Mouse (Mus musculus) erythroblast, embryonic 14.5 days (primary cell): ENCODE measurements around the gene Noxa1. TPM values are rescaled to one million over a fixed set of nuclear protein-coding genes. Genes with fewer than 3 reads are reported as not detected.

ENCODE experiments used
- H3K27me3 ChIP-seq: 2 replicates; pipeline ENCODE4 v1.6.1; 2012; ENCODE audit warnings: inconsistent platforms; ENCODE audit not compliant: control insufficient read depth
- H3K36me3 ChIP-seq: 2 replicates; pipeline ENCODE4 v1.6.1; 2012; ENCODE audit warnings: mild to moderate bottlenecking, inconsistent platforms; ENCODE audit not compliant: control insufficient read depth
- H3K4me1 ChIP-seq: 2 replicates; pipeline ENCODE4 v1.6.1; 2012; ENCODE audit warnings: inconsistent platforms; ENCODE audit not compliant: control insufficient read depth
- H3K4me3 ChIP-seq: replicated peaks from 2 replicates; pipeline ENCODE3; 2012; ENCODE audit warnings: moderate library complexity, mild to moderate bottlenecking, inconsistent platforms
- H3K9me3 ChIP-seq: 2 replicates; pipeline ENCODE4 v1.6.1; 2012; ENCODE audit warnings: low read length, inconsistent platforms, mixed read lengths; ENCODE audit not compliant: control insufficient read depth
- GATA1 ChIP-seq: IDR thresholded peaks from 2 replicates; pipeline ENCODE4 v1.6.1; 2012; ENCODE audit warnings: low read length, inconsistent platforms, mixed read lengths
- TAL1 ChIP-seq: IDR thresholded peaks from 3 replicates; pipeline ENCODE4 v1.6.1; 2012; ENCODE audit warnings: low read length, inconsistent platforms, mixed read lengths
- polyA plus RNA-seq: library from polyadenylated mRNA; stranded (reverse); fragments of >175 nt; gene quantifications from 2 replicates; pipeline ENCODE4 v1.2.3, GENCODE M21; 2012

Noxa1 gene
- polyA plus RNA-seq, 1 experiment = 0.04 TPM

DNA sequence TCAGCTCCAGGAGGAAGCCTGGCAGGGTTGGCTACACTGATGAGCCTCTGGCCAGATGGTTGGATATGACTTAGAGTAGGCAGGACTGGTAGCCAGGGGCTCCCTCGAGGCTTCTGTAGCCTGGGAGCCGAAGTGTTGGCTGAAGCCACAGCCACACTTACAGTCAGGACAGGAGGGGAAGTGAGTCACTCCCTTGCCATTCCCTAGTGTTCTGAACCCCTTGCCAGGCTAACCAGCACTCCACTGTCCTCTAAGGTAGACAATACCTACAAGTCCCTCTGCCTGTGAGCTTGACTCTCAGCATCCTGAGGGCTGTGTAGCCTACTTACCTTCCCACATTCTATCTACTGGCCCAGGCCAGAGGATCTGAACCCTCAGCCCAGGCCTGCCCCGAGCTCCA is 29.5 kb upstream of the Noxa1 start:
- H3K4me3 ChIP-seq = no peak overlapping the region
- no peak for TF ChIP-seq GATA1
- TF ChIP-seq TAL1 = no peak
- H3K4me1 ChIP-seq = peaks cover 32% of the 10 kb centered on the region
- H3K36me3 ChIP-seq = no peaks in the 10 kb centered on the region
- H3K27me3 ChIP-seq = no peaks in the 10 kb centered on the region
- no peaks in the 10 kb centered on the region for H3K9me3 ChIP-seq

DNA sequence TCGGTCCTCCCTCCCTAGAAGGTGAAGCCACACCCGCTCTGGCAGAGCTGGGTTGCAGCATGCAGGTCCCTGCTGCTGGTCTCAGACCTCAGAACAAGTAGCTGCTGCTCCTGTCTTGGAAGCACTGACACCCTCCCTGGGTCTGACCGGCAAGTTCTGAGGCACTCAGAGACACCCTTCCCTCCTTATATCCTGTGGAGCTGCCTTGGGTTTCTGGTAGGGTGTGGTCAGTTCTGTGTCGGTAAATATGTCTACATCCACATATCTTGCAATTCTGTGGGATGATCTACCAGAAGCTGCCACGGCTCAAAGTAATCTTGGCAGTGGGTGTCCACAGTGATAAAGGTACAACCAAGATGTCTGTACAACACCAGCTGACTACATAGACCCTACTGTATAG is 28.6 kb upstream of the Noxa1 start:
- Histone ChIP-seq H3K4me1 (peaks cover 30% of the 10 kb centered on the region), H3K36me3 (no peaks in the 10 kb centered on the region)
- TF ChIP-seq TAL1 (no peak), GATA1 (no peak)

DNA sequence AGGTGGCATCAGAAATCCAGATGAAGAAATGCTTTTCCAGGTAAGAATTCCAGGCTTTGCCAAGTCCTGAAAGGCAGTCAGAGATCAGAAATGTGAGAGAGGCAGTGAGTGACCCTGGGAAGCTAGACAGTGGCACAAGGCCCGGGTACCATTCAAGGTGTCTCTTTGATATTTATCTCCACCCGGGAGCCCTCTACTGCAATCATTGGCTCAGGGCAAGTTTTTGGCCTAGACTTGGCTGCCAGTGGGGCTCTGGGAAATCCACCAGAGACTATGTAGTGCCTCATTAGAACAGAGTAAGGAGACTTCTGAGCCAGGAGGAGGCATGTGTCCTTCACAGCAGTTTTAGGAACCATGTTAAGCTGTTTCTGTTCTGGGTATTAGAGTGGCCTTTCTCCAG is 27.7 kb upstream of the Noxa1 start:
- TF ChIP-seq TAL1 (no peak), GATA1 (no peak)
- H3K36me3 ChIP-seq = no peaks in the 10 kb centered on the region
- H3K9me3 ChIP-seq = no peaks in the 10 kb centered on the region
- peaks cover 27% of the 10 kb centered on the region for H3K4me1 ChIP-seq
- no peak overlapping the region for H3K4me3 ChIP-seq
- H3K27me3 ChIP-seq = no peaks in the 10 kb centered on the region

More for the DNA sequence above, 28.6 kb upstream of the Noxa1 start:
- Histone ChIP-seq H3K27me3 (no peaks in the 10 kb centered on the region), H3K4me3 (no peak overlapping the region), H3K9me3 (no peaks in the 10 kb centered on the region)

DNA sequence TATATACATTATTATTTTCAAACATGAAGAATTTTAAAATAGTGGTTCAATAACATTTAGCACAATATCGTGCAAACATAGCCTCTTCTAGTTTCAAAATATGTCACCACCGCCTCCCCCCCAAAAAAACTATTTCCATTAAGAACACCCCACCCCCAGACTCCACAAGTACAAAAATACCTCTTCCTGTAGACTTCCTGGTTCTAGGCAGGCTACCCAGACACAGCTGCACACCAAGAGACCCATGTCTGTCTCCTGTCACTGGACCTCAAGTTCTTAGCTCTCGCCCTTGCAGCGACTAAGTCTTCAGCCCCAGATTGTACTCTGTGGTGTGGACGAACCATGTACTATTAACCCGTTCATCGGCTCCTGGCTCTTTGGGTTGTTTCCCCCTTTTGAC is 26.0 kb upstream of the Noxa1 start:
- Histone ChIP-seq H3K4me3 (no peak overlapping the region), H3K36me3 (no peaks in the 10 kb centered on the region), H3K27me3 (no peaks in the 10 kb centered on the region), H3K4me1 (peaks cover 25% of the 10 kb centered on the region), H3K9me3 (no peaks in the 10 kb centered on the region)
- TF ChIP-seq TAL1 (no peak), GATA1 (no peak)

DNA sequence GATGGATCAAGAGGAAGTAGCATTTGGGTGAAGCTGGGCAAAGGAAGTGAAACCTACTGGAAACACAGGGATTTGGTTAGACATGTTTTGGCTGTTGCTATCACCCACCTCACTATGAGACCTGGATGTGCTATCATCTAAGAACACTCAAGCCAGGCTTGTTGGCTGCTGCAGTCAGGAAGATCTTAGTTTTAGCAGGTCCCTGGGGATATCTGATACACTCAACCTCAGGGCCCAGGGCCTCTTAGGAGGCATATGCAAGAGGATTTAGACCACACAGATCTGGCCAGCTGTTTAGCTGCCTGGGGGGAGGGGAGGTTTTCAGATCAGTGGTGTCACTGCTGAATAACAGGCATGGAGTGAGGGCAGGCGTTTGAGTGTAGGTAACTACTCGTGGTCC is 20.5 kb upstream of the Noxa1 start:
- H3K36me3 ChIP-seq = no peaks in the 10 kb centered on the region
- no peaks in the 10 kb centered on the region for H3K27me3 ChIP-seq
- no peak overlapping the region for H3K4me3 ChIP-seq
- H3K4me1 ChIP-seq = peaks cover 42% of the 10 kb centered on the region
- H3K9me3 ChIP-seq = no peaks in the 10 kb centered on the region
- no peak for TF ChIP-seq TAL1
- no peak for TF ChIP-seq GATA1

DNA sequence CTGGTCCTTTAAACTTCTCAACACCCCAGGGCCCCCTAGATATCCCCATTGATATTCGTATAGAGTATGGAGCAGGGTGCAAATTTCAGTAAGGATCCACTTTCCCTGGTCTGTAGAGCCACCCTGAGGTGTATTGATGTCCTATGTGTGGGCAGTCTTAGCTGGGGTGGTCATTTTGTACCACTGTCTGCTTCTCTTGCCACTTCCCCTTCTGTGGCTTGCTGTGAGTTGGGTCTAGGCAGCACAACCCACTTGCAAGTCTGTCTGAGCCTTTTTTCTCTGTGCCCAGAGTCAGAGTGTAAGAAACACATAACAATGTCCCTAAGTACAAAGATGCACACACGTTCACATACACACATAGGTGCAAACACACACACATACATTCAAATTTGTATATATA is 19.4 kb upstream of the Noxa1 start:
- no peak overlapping the region for H3K4me3 ChIP-seq
- no peaks in the 10 kb centered on the region for H3K9me3 ChIP-seq
- H3K36me3 ChIP-seq = no peaks in the 10 kb centered on the region
- H3K27me3 ChIP-seq = no peaks in the 10 kb centered on the region
- peaks cover 51% of the 10 kb centered on the region for H3K4me1 ChIP-seq
- TF ChIP-seq TAL1 (no peak), GATA1 (no peak)

DNA sequence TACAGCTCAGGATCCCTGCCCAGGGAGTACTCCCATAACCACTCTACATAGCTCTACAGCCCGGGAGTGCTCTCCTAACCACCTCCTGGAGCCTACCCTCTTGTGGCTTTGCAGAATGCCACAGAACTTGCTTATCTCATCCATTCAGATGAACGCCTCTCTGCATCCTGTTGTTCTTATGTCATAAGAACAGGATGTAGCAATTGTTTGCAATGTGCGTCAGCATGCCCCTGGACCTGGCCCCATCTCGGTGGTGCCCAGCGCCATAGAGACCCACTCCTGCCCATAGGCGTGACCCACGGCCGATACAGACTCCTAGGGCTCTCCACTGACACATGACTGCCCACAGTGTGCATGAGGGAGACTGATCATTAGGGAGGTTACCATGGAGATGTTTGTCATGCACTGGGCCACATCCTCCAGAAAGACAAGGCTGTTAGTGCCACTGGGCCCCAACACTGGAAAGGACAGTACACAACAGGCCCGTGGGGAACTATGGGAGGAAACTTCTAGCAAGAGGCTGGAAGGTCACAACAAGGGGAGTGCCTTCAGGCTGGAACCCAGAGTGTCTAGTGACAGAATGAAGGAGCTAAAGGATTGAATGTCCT is 16.3 kb upstream of the Noxa1 start:
- TF ChIP-seq TAL1 = no peak
- no peak for TF ChIP-seq GATA1
- Histone ChIP-seq H3K4me3 (no peak overlapping the region), H3K27me3 (no peaks in the 10 kb centered on the region), H3K4me1 (peaks cover 65% of the 10 kb centered on the region), H3K9me3 (no peaks in the 10 kb centered on the region), H3K36me3 (no peaks in the 10 kb centered on the region)

DNA sequence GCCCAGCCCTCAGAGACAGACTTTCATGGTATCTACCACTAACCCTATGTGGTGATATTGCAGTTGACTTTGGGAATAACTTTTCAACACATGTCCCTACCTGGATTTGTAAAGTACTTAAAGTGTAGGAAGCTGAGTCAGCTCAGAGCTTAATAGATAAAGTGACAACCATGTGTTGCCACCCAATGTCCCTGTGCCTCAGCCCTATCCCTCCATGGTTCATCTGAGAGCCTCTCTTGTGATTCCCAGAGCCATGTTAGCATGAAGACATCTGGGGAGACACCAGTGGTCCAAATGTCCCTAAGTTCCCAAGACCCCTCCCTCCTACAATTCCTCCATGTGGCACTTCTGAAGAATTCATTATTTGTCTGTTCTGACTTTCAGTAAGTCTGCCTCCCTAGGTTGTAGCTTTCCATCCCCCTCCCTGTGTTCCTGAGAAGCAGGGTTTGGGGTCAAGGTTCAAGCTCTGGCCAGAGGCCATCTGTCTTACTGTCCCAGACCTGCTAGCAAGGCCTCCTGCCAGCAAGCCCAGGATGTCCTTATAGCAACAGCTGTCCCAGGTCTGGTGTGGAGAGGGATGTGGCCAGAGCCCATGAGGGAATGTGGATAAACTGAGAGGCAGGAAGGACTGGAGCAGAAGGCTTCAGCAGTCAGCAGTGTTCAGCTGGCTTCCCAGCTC is 15.7 kb upstream of the Noxa1 start:
- Histone ChIP-seq H3K9me3 (no peaks in the 10 kb centered on the region), H3K4me3 (no peak overlapping the region), H3K36me3 (no peaks in the 10 kb centered on the region), H3K27me3 (no peaks in the 10 kb centered on the region), H3K4me1 (peaks cover 63% of the 10 kb centered on the region)
- TF ChIP-seq GATA1 = no peak
- no peak for TF ChIP-seq TAL1

DNA sequence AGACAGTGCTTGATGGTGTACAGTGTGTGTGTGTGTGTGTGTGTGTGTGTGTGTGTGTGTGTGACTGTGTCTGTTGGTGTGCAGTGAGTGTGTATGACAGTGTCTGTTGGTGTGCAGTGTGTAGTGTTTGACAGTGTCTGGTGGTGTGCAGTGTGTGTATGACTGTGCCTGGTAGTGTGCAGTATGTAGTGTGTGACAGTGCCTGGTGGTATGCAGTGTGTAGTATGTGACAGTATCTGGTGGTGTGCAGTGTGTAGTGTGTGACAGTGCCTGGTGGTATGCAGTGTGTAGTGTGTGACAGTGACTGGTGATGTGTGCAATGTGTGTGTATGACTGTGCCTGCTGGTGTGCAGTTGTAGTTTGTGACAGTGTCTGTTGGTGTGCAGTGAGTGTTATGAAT is 14.5 kb upstream of the Noxa1 start:
- Histone ChIP-seq H3K4me3 (no peak overlapping the region), H3K36me3 (no peaks in the 10 kb centered on the region), H3K9me3 (no peaks in the 10 kb centered on the region), H3K27me3 (no peaks in the 10 kb centered on the region), H3K4me1 (peaks cover 59% of the 10 kb centered on the region)
- TF ChIP-seq TAL1 = no peak
- TF ChIP-seq GATA1 = no peak
